Mouse (Mus musculus) heart, adult 2 months (tissue): ENCODE measurements around the gene Slc4a8. TPM values are rescaled to one million over a fixed set of nuclear protein-coding genes. Genes with fewer than 3 reads are reported as not detected.

Experiments
- DNase-seq, 2 experiments: peaks; one replicate each; pipeline ENCODE4 v3.0.0; 2021
- H3K27ac ChIP-seq: fragments of 200-600 bp; 2 replicates; pipeline ENCODE4 v1.8.1; 2022
- H3K27me3 ChIP-seq: fragments of 200-500 bp; 2 replicates; pipeline ENCODE4 v1.6.1; 2012; ENCODE audit warnings: mild to moderate bottlenecking, low read length, inconsistent platforms, mixed read lengths; ENCODE audit not compliant: control insufficient read depth, insufficient read depth
- H3K36me3 ChIP-seq: fragments of 200-500 bp; 2 replicates; pipeline ENCODE4 v1.6.1; 2012; ENCODE audit warnings: low read length, inconsistent platforms; ENCODE audit not compliant: control insufficient read depth, insufficient read depth
- H3K4me1 ChIP-seq: fragments of 200-500 bp; 2 replicates; pipeline ENCODE4 v1.6.1; 2011; ENCODE audit warnings: low read length; ENCODE audit not compliant: control insufficient read depth, insufficient read depth
- H3K4me3 ChIP-seq: fragments of 200-600 bp; 2 replicates; pipeline ENCODE4 v1.8.1; 2022
- H3K79me2 ChIP-seq: fragments of 200-500 bp; replicated peaks from 2 replicates; pipeline ENCODE4 v1.6.1; 2012; ENCODE audit warnings: mild to moderate bottlenecking, inconsistent platforms, low read length, moderate library complexity, mixed read lengths; ENCODE audit not compliant: control insufficient read depth, insufficient read depth
- H3K9ac ChIP-seq: fragments of 200-500 bp; 2 replicates; pipeline ENCODE4 v1.6.1; 2012; ENCODE audit warnings: low read depth, mild to moderate bottlenecking, control low read depth, inconsistent platforms, low read length, mixed read lengths
- CTCF ChIP-seq: fragments of 200-600 bp; IDR thresholded peaks from 2 replicates; pipeline ENCODE4 v1.8.1; 2022; ENCODE audit warnings: antibody characterized with exemption, mild to moderate bottlenecking, moderate library complexity
- EP300 ChIP-seq: fragments of 200-500 bp; IDR thresholded peaks from 2 replicates; pipeline ENCODE4 v1.6.1; 2011; ENCODE audit warnings: low read depth, low read length, control low read depth; ENCODE audit not compliant: insufficient read depth
- POLR2A ChIP-seq: fragments of 200-500 bp; IDR thresholded peaks from 2 replicates; pipeline ENCODE4 v1.6.1; 2011; ENCODE audit warnings: mild to moderate bottlenecking, low read depth, low read length, control low read depth; ENCODE audit not compliant: insufficient read depth
- WGBS: fragments of 180-500 bp; shearing (Covaris S2); methylation state at CpG from one replicate; pipeline ENCODE4 v1.1.7; 2018; 5-methylcytosine and 5-hydroxymethylcytosine counted together
- intact Hi-C: fragments of 180-260 bp; cut with DNase I; formaldehyde crosslinking; loops from one replicate; pipeline ENCODE4 v1.15.1; 2025
- polyA plus RNA-seq: library from polyadenylated mRNA; depleted of rRNA; stranded (reverse); fragments of >200 nt; gene quantifications from 2 replicates; pipeline ENCODE4 v1.2.3, GENCODE M21; 2012
- total RNA-seq, 2 experiments: library from RNA; stranded (reverse); gene quantifications; 2 replicates each; pipeline ENCODE4 v1.2.3; 2021

The Slc4a8 gene
- total and polyA plus RNA-seq, 3 experiments, result 0.96 to 4.1 (median 2.8) TPM

GRCm38 (mm10) chr15:100838607-100839207 is 77.2 kb downstream of the Slc4a8 start:
- DNase-seq, result peak; percentile 46 to 57
- TF ChIP-seq POLR2A (no peak), CTCF (peak; percentile 76), EP300 (no peak)
- 40% methylated on average over 12 of the region's 12 CpGs for WGBS
- Histone ChIP-seq H3K27ac (no peak overlapping the region), H3K4me1 (no peaks in the 10 kb centered on the region), H3K4me3 (no peak overlapping the region), H3K79me2 (no peaks in the 10 kb centered on the region), H3K36me3 (no peaks in the 10 kb centered on the region), H3K27me3 (no peaks in the 10 kb centered on the region), H3K9ac (no peak overlapping the region)
- intact Hi-C loops, result loop anchor here (5.0 kb wide), 1 partner anchor 81 kb away; no protein-coding TSS in a partner anchor

- no peak for TF ChIP-seq POLR2A
- no peak for TF ChIP-seq CTCF
- TF ChIP-seq EP300, result no peak
- Histone ChIP-seq H3K27ac (no peak overlapping the region), H3K9ac (no peak overlapping the region), H3K4me1 (no peaks in the 10 kb centered on the region), H3K79me2 (no peaks in the 10 kb centered on the region), H3K4me3 (no peak overlapping the region), H3K36me3 (no peaks in the 10 kb centered on the region), H3K27me3 (no peaks in the 10 kb centered on the region)
- intact Hi-C loops, result no loop called here
- 70% methylated on average over 7 of the region's 7 CpGs for WGBS
- DNase-seq, result no peak
These were observed 82.8 kb downstream of the Slc4a8 start for GRCm38 (mm10) chr15:100844336-100844735.

GRCm38 (mm10) chr15:100845049-100845879 is 83.7 kb downstream of the Slc4a8 start:
- H3K27ac ChIP-seq, result no peak overlapping the region
- intact Hi-C loops, result no loop called here
- DNase-seq, result peak in 1 of 2 experiments; percentile 12

GRCm38 (mm10) chr15:100847193-100847592 is 85.6 kb downstream of the Slc4a8 start:
- no peaks in the 10 kb centered on the region for H3K79me2 ChIP-seq
- H3K27ac ChIP-seq, result no peak overlapping the region
- peaks cover 1% of the 10 kb centered on the region; the same call in 1 of the 2 replicates for H3K27me3 ChIP-seq
- DNase-seq, result no peak
- WGBS, result 83% methylated on average over 6 of the region's 6 CpGs
- no peak overlapping the region for H3K4me3 ChIP-seq
- H3K9ac ChIP-seq, result no peak overlapping the region
- TF ChIP-seq CTCF, result peak; percentile 42
- TF ChIP-seq EP300, result no peak
- intact Hi-C loops, result no loop called here
- no peaks in the 10 kb centered on the region for H3K36me3 ChIP-seq
- H3K4me1 ChIP-seq, result no peaks in the 10 kb centered on the region

More at GRCm38 (mm10) chr15:100845049-100845879, 83.7 kb downstream of the Slc4a8 start:
- Histone ChIP-seq H3K4me3 (no peak overlapping the region), H3K4me1 (no peaks in the 10 kb centered on the region), H3K9ac (no peak overlapping the region), H3K36me3 (no peaks in the 10 kb centered on the region), H3K27me3 (no peaks in the 10 kb centered on the region), H3K79me2 (no peaks in the 10 kb centered on the region)
- 41% methylated on average over 26 of the region's 26 CpGs for WGBS
- no peak for TF ChIP-seq POLR2A

- no peaks in the 10 kb centered on the region for H3K4me1 ChIP-seq
These were observed 96.0 kb downstream of the Slc4a8 start for GRCm38 (mm10) chr15:100857586-100857985.

GRCm38 (mm10) chr15:100860856-100861255 is 99.3 kb downstream of the Slc4a8 start:
- peaks cover 1% of the 10 kb centered on the region; the same call in 1 of the 2 replicates for H3K27me3 ChIP-seq
- no peaks in the 10 kb centered on the region for H3K4me1 ChIP-seq
- no peak for DNase-seq
- H3K36me3 ChIP-seq, result no peaks in the 10 kb centered on the region
- H3K79me2 ChIP-seq, result no peaks in the 10 kb centered on the region
- H3K9ac ChIP-seq, result no peak overlapping the region
- no peak overlapping the region for H3K27ac ChIP-seq
- TF ChIP-seq EP300, result no peak
- TF ChIP-seq POLR2A, result no peak
- TF ChIP-seq CTCF, result no peak
- H3K4me3 ChIP-seq, result no peak overlapping the region
- intact Hi-C loops, result no loop called here
- 27% methylated on average over 5 of the region's 5 CpGs for WGBS

More at GRCm38 (mm10) chr15:100857586-100857985, 96.0 kb downstream of the Slc4a8 start:
- no peaks in the 10 kb centered on the region for H3K36me3 ChIP-seq
- DNase-seq, result no peak
- H3K9ac ChIP-seq, result no peak overlapping the region
- no peak overlapping the region for H3K4me3 ChIP-seq
- H3K27me3 ChIP-seq, result peaks cover 1% of the 10 kb centered on the region; the same call in 1 of the 2 replicates
- intact Hi-C loops, result no loop called here
- H3K79me2 ChIP-seq, result no peaks in the 10 kb centered on the region
- TF ChIP-seq POLR2A, result no peak
- no peak for TF ChIP-seq CTCF
- no peak for TF ChIP-seq EP300
- WGBS, result 42% methylated on average over 3 of the region's 3 CpGs
- H3K27ac ChIP-seq, result no peak overlapping the region
